ENCODE assay signal across 19 mouse cellular contexts in genomic region chr4:87836257-87836656, GRCm38 (mm10).
DNase-seq lines count a peak whose midpoint lies in the region; ATAC-seq lines count a peak whose summit lies in the region.
"Had no signal": no experiment of that assay in that cellular context is flagged by ENCODE, and none has a peak within 500 bp of the region (broad histone marks: within the 10 kb centered on the region; RNA-seq: fewer than 3 reads in every experiment).

No protein-coding gene starts in this region.

- H3K4me3 ChIP-seq in liver, embryonic 12.5 days, result no peak overlapping the region
- H3K4me3 ChIP-seq in limb, embryonic 10.5 days, result no peak overlapping the region
- H3K4me3 ChIP-seq: embryonic facial prominence, embryonic 13.5 days; forebrain, embryonic 13.5 days; heart, embryonic 13.5 days; hindbrain, embryonic 15.5 days had no signal

- H3K27ac ChIP-seq in liver, embryonic 12.5 days, result no peak overlapping the region
- 0 out of 2 replicates have a peak overlapping the region, but pooled peaks have one; percentile 0 for H3K27ac ChIP-seq in limb, embryonic 10.5 days
- H3K27ac ChIP-seq: embryonic facial prominence, embryonic 13.5 days; forebrain, embryonic 13.5 days; heart, embryonic 13.5 days; hindbrain, embryonic 15.5 days had no signal

- WGBS in liver, embryonic 12.5 days (ENCODE audit: insufficient replicate concordance), result 64% methylated on average over 5 of the region's 5 CpGs
- 77% methylated on average over 5 of the region's 5 CpGs for whole genome bisulfite sequencing in limb, embryonic 10.5 days

- no peak overlapping the region for H3K9ac ChIP-seq in liver, embryonic 12.5 days
- H3K9ac ChIP-seq: embryonic facial prominence, embryonic 13.5 days; forebrain, embryonic 13.5 days; forebrain, postnatal 0 days; heart, embryonic 13.5 days; hindbrain, embryonic 15.5 days had no signal

- H3K4me2 ChIP-seq in liver, embryonic 12.5 days, result no peak overlapping the region
- H3K4me2 ChIP-seq: embryonic facial prominence, embryonic 13.5 days; forebrain, embryonic 13.5 days; heart, embryonic 13.5 days; hindbrain, embryonic 15.5 days had no signal

- 0 out of 2 replicates have a peak, but pooled peaks cover 8% of the 10 kb centered on the region for H3K36me3 ChIP-seq in liver, embryonic 12.5 days
- peaks cover 21% of the 10 kb centered on the region for H3K36me3 ChIP-seq in limb, embryonic 10.5 days
- H3K36me3 ChIP-seq: heart, embryonic 13.5 days had no signal

- H3K27me3 ChIP-seq in liver, embryonic 12.5 days (replicated peaks), result no peaks in the 10 kb centered on the region
- H3K27me3 ChIP-seq in limb, embryonic 10.5 days (ENCODE audit: low read depth, poor library complexity, severe bottlenecking), result no peaks in the 10 kb centered on the region
- H3K27me3 ChIP-seq: embryonic facial prominence, embryonic 13.5 days; forebrain, embryonic 13.5 days; heart, embryonic 13.5 days; hindbrain, embryonic 15.5 days; Patski had no signal

- peak; percentile 63; the same call in 1 of the 2 replicates for ATAC-seq in liver, embryonic 12.5 days
- peak; percentile 39; the same call in 1 of the 2 replicates for ATAC-seq in megakaryocyte progenitor cell, adult 5-6 weeks (replicated peaks; ENCODE audit: poor library complexity)
- ATAC-seq: activated CD4-positive, CD25-positive, alpha-beta regulatory T cell, adult 4 months; forebrain, embryonic 13.5 days; forebrain, postnatal 0 days; Patski had no signal

- DNase-seq in liver, result no peak
- DNase-seq in limb, embryonic 10.5 days (ENCODE audit: low spot score), result no peak
- DNase-seq in heart, adult 9 months (ENCODE audit: low spot score in 2 of 2), result no peak
- DNase-seq in right cerebral cortex, adult 18-20 months, result no peak
- no peak for DNase-seq in thymus, postnatal 14 days
- DNase-seq: cerebellum, adult 11-12 months; cerebellum, adult 9-11 months; cerebellum, postnatal 36 days; forebrain, postnatal 0 days; gastrocnemius, postnatal 14 days; heart, postnatal 36 days had no signal

- peaks cover 24% of the 10 kb centered on the region for H3K4me1 ChIP-seq in liver, embryonic 12.5 days
- peaks cover 40% of the 10 kb centered on the region for H3K4me1 ChIP-seq in limb, embryonic 10.5 days

- H3K9me3 ChIP-seq in liver, embryonic 12.5 days (replicated peaks), result no peaks in the 10 kb centered on the region
- no peaks in the 10 kb centered on the region for H3K9me3 ChIP-seq in limb, embryonic 10.5 days (replicated peaks)
- H3K9me3 ChIP-seq: embryonic facial prominence, embryonic 13.5 days; forebrain, embryonic 13.5 days; heart, embryonic 13.5 days; hindbrain, embryonic 15.5 days had no signal
